Mouse (Mus musculus): ENCODE data around the gene Parp12. TPM values are rescaled to one million over a fixed set of nuclear protein-coding genes. Genes with fewer than 3 reads are reported as not detected.

The Parp12 gene
- polyA plus RNA-seq, 1 experiment from 2014 or later = 13.5 TPM

GRCm38 (mm10) chr6:39059547-39060497, 58.3 kb downstream of the Parp12 start:
- no peak overlapping the region for H3K4me3 ChIP-seq (replicated peaks; ENCODE audit: low read depth, low read length)
- H3K36me3 ChIP-seq (ENCODE audit: insufficient read depth, low read length) = no peaks in the 10 kb centered on the region
- no peaks in the 10 kb centered on the region for H3K27me3 ChIP-seq (ENCODE audit: insufficient read depth, low read length)
- H3K27ac ChIP-seq = peak overlapping the region; percentile 60
- 55% methylated on average over 12 of the region's 12 CpGs for WGBS
- no peak overlapping the region for H3K4me2 ChIP-seq (ENCODE audit: low read length)
- DNase-seq (ENCODE audit: low spot score) (peak; percentile 49), ATAC-seq (replicated peaks; ENCODE audit: low FRiP score, low read depth) (no peak)
- no peaks in the 10 kb centered on the region for H3K9me3 ChIP-seq (replicated peaks; ENCODE audit: low read length)
- 0 out of 2 replicates have a peak, but pooled peaks cover 5% of the 10 kb centered on the region for H3K4me1 ChIP-seq (replicated peaks; ENCODE audit: insufficient read depth, low read length)
- H3K9ac ChIP-seq (ENCODE audit: low read depth, low read length) = no peak overlapping the region
- no peak; the same call in 1 of the 2 replicates for TF ChIP-seq CTCF (IDR thresholded peaks at IDR 0.05; ENCODE audit: low read depth)

GRCm38 (mm10) chr6:39058936-39059335, 59.2 kb downstream of the Parp12 start:
- no peak for TF ChIP-seq CTCF (IDR thresholded peaks at IDR 0.05; ENCODE audit: low read depth)
- Histone ChIP-seq H3K27me3 (ENCODE audit: insufficient read depth, low read length) (no peaks in the 10 kb centered on the region), H3K27ac (peak overlapping the region; percentile 60; the same call in 1 of the 2 replicates), H3K4me1 (replicated peaks; ENCODE audit: insufficient read depth, low read length) (0 out of 2 replicates have a peak, but pooled peaks cover 5% of the 10 kb centered on the region), H3K4me2 (ENCODE audit: low read length) (no peak overlapping the region), H3K9ac (ENCODE audit: low read depth, low read length) (no peak overlapping the region), H3K4me3 (replicated peaks; ENCODE audit: low read depth, low read length) (no peak overlapping the region), H3K9me3 (replicated peaks; ENCODE audit: low read length) (no peaks in the 10 kb centered on the region), H3K36me3 (ENCODE audit: insufficient read depth, low read length) (no peaks in the 10 kb centered on the region)
- 16% methylated on average over 3 of the region's 3 CpGs for WGBS
- ATAC-seq (replicated peaks; ENCODE audit: low FRiP score, low read depth) = no peak
- no peak for DNase-seq (ENCODE audit: low spot score)

GRCm38 (mm10) chr6:39058389-39058788, 59.8 kb downstream of the Parp12 start:
- no peak overlapping the region for H3K27ac ChIP-seq
- WGBS = 60% methylated on average over 3 of the region's 3 CpGs
- peak; percentile 59 for TF ChIP-seq CTCF (IDR thresholded peaks at IDR 0.05; ENCODE audit: low read depth)
- H3K4me3 ChIP-seq (replicated peaks; ENCODE audit: low read depth, low read length) = no peak overlapping the region
- no peaks in the 10 kb centered on the region for H3K36me3 ChIP-seq (ENCODE audit: insufficient read depth, low read length)
- no peak overlapping the region for H3K4me2 ChIP-seq (ENCODE audit: low read length)
- ATAC-seq (replicated peaks; ENCODE audit: low FRiP score, low read depth) = no peak
- no peak overlapping the region for H3K9ac ChIP-seq (ENCODE audit: low read depth, low read length)
- 0 out of 2 replicates have a peak, but pooled peaks cover 5% of the 10 kb centered on the region for H3K4me1 ChIP-seq (replicated peaks; ENCODE audit: insufficient read depth, low read length)
- no peak for DNase-seq (ENCODE audit: low spot score)
- no peaks in the 10 kb centered on the region for H3K9me3 ChIP-seq (replicated peaks; ENCODE audit: low read length)
- no peaks in the 10 kb centered on the region for H3K27me3 ChIP-seq (ENCODE audit: insufficient read depth, low read length)

GRCm38 (mm10) chr6:39057161-39057560, 61.0 kb downstream of the Parp12 start:
- Histone ChIP-seq H3K4me2 (ENCODE audit: low read length) (no peak overlapping the region), H3K4me3 (replicated peaks; ENCODE audit: low read depth, low read length) (no peak overlapping the region), H3K9ac (ENCODE audit: low read depth, low read length) (no peak overlapping the region), H3K27ac (no peak overlapping the region), H3K27me3 (ENCODE audit: insufficient read depth, low read length) (no peaks in the 10 kb centered on the region), H3K9me3 (replicated peaks; ENCODE audit: low read length) (no peaks in the 10 kb centered on the region), H3K36me3 (ENCODE audit: insufficient read depth, low read length) (no peaks in the 10 kb centered on the region), H3K4me1 (replicated peaks; ENCODE audit: insufficient read depth, low read length) (0 out of 2 replicates have a peak, but pooled peaks cover 5% of the 10 kb centered on the region)
- 92% methylated on average over 1 of the region's 1 CpGs for WGBS
- ATAC-seq (replicated peaks; ENCODE audit: low FRiP score, low read depth) (no peak), DNase-seq (ENCODE audit: low spot score) (no peak)
- TF ChIP-seq CTCF (IDR thresholded peaks at IDR 0.05; ENCODE audit: low read depth) = no peak

- no peaks in the 10 kb centered on the region for H3K36me3 ChIP-seq (ENCODE audit: insufficient read depth, low read length)
- no peak overlapping the region for H3K4me3 ChIP-seq (replicated peaks; ENCODE audit: low read depth, low read length)
- H3K27me3 ChIP-seq (ENCODE audit: insufficient read depth, low read length) = no peaks in the 10 kb centered on the region
Measured at GRCm38 (mm10) chr6:39055831-39056261, 62.3 kb downstream of the Parp12 start.

GRCm38 (mm10) chr6:39054878-39055508, 63.2 kb downstream of the Parp12 start:
- Histone ChIP-seq H3K9me3 (replicated peaks; ENCODE audit: low read length) (no peaks in the 10 kb centered on the region), H3K27me3 (ENCODE audit: insufficient read depth, low read length) (no peaks in the 10 kb centered on the region), H3K27ac (no peak overlapping the region), H3K4me3 (replicated peaks; ENCODE audit: low read depth, low read length) (no peak overlapping the region), H3K4me1 (replicated peaks; ENCODE audit: insufficient read depth, low read length) (0 out of 2 replicates have a peak, but pooled peaks cover 5% of the 10 kb centered on the region), H3K9ac (ENCODE audit: low read depth, low read length) (no peak overlapping the region), H3K4me2 (ENCODE audit: low read length) (no peak overlapping the region), H3K36me3 (ENCODE audit: insufficient read depth, low read length) (no peaks in the 10 kb centered on the region)
- WGBS = 64% methylated on average over 6 of the region's 6 CpGs
- no peak for TF ChIP-seq CTCF (IDR thresholded peaks at IDR 0.05; ENCODE audit: low read depth)
- DNase-seq (ENCODE audit: low spot score) (no peak), ATAC-seq (replicated peaks; ENCODE audit: low FRiP score, low read depth) (no peak)

More at GRCm38 (mm10) chr6:39055831-39056261, 62.3 kb downstream of the Parp12 start:
- H3K9me3 ChIP-seq (replicated peaks; ENCODE audit: low read length) = no peaks in the 10 kb centered on the region
- no peak for DNase-seq (ENCODE audit: low spot score)
- H3K4me1 ChIP-seq (replicated peaks; ENCODE audit: insufficient read depth, low read length) = 0 out of 2 replicates have a peak, but pooled peaks cover 5% of the 10 kb centered on the region
- no peak overlapping the region for H3K27ac ChIP-seq
- H3K9ac ChIP-seq (ENCODE audit: low read depth, low read length) = no peak overlapping the region
- TF ChIP-seq CTCF (IDR thresholded peaks at IDR 0.05; ENCODE audit: low read depth) = no peak
- ATAC-seq (replicated peaks; ENCODE audit: low FRiP score, low read depth) = no peak
- WGBS = 51% methylated on average over 7 of the region's 7 CpGs
- H3K4me2 ChIP-seq (ENCODE audit: low read length) = no peak overlapping the region

Measured in kidney, postnatal 0 days (tissue).